Mouse (Mus musculus) v-Abl transformed pro-B cells (cell line): ENCODE data around the gene Nkd2.

Experiments
- in situ Hi-C, 2 experiments: fragments of 400-800 bp; cut with MboI; formaldehyde crosslinking; loops; one replicate each; pipeline ENCODE4 v1.15.1; 2025; ENCODE audit not compliant: unreplicated experiment in 2 of 2

Gene Nkd2

DNA sequence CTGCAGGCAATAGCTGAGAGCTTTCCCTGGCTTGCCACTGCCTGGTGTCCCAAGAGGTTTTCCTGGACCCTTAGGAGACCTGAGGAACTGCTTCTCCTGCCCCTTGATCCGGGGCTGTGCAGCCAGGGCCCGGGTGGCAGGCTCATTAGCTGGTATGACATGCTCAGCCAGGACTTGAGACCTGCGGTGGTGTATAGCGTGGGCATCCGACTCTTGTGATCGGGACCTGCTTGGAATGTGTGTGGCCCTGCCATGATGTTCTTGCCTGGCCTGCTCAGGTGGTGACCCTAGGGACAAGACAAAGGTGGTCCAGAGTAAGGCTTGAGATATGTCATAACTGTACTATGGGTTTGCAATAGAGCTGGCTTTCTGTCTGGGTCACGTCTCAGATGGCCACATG is 26.2 kb downstream of the Nkd2 start:
- in situ Hi-C loops = no loop called here

DNA sequence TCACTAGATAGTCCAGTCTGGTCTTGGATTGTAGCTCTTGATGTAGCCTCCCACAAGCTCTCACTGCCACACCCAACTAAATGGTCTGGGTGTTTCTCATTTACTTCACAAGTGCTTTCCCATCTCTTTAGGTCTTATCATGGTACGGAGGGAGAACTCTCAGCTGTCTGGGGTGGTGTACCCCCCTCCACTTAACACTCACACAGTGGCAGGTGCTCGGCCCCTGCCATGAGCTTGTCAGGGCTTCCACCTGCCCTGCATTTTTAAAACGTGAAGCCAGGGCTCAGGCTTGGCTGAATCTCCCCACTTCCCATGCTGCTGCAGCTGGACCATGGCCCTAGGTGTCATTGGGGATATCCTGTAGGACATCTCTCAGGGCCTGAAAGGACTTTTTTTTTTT is 28.5 kb downstream of the Nkd2 start:
- in situ Hi-C loops = no loop called here

DNA sequence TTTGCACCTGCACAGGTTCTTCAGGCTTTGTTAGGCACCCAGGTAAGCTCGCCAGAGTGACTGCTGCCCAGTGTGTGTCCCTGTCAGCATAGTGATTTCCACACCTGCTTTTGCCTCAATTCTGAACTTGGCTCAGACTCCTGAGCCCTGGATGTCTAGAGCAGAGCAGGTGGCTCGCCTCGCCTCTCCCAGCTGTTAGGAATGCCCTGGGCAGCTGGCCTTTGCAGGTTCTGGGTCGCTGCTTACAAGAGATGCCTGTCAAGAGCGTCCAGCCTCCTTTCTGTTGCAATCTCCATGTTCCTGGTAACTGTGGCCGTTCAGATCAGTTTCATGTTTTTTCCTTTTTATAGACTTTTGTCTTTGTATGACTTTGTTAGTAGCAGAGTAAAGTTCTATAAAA is 31.1 kb downstream of the Nkd2 start:
- in situ Hi-C loops = no loop called here

DNA sequence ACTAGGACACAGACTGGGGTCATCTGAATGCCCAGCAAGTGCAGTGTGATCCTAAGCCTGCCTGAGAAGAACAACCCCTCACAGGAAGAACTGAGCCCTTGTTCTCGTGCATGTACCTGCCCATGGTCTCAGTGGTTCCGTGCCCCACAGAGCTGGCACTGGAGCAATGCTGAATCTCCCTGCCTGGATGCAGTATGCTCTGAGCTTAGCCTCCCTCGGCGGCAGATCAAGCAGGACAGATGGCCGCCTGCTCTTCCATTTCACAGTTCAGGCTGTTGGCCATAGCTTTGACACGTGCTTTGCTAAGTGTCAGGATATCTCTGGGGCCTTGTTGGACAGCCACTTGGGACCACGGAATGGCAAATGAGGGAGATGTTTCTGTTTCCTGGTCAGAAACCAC is 33.2 kb downstream of the Nkd2 start:
- in situ Hi-C loops = no loop called here

DNA sequence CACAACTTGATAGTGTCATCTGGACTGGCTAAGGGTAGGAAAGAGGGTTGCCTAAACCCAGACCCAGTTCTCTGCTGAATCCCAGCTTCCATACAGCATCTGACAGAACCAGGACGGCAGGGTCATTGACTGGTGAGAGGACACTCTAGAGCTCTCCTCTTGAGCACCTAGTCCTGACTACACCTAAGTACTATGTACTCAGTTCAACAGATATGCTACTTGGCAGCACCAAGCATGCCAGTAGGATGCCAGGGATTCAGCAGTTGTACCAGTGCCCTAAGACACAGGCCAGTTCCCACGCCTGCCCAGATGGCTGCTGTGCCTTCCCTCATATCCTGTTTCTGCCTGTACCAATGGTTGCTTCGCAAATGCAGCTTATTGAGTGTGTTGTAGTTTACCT is 34.5 kb downstream of the Nkd2 start:
- in situ Hi-C loops = no loop called here

DNA sequence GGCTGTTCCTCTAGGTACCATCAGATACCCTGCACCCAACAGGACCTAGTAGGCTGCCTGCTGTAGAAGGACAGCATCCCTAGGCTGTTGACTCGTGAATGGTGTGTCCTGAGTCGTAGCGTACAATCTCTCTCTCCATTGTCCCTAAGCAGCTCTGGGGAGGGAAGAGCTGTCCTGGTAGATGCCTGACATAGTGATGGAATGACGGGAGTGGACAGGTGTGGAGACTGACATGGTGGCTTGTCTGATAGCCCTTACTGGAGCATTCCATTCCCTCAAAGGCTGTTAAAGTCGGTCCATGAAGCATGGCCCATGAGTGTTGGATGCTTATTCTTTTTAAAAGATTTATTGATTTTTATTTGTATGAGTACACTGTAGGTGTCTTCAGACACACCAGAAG is 42.5 kb downstream of the Nkd2 start:
- in situ Hi-C loops = no loop called here

DNA sequence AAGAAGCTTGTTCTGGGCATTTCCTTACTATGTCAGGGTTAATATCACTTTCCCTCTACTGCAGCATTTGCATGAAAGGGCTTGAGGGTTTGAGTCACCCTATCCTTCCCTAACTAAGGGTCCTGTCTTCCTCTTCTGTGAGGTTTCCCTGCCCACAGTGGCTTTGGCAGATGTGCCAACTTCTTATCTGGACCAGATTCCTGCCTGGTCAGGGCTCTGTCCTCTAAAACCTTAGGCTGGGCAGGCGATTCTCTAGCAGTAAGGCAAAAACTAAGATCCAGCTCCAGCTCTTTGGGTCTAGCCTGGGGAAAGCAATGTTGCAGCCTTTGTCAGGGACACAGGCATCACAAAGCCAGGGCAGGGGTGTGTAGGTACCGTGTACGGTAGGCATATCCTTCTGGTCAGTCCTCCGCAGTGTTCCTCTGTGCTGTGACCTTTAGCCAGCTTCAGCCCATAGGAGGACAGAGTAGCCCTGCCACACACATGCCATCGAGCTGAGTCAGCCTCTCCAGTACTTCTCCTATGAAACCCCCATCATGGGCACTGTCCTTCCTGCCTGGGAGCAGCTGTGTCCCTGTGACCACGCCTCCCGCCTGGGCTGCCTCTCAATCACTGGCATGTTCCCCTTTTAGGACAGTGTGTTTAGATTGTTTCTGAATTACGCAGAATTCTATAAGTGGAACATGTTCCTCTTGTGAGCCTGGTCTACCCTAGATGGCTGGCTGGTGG is 43.8 kb downstream of the Nkd2 start:
- in situ Hi-C loops = no loop called here

DNA sequence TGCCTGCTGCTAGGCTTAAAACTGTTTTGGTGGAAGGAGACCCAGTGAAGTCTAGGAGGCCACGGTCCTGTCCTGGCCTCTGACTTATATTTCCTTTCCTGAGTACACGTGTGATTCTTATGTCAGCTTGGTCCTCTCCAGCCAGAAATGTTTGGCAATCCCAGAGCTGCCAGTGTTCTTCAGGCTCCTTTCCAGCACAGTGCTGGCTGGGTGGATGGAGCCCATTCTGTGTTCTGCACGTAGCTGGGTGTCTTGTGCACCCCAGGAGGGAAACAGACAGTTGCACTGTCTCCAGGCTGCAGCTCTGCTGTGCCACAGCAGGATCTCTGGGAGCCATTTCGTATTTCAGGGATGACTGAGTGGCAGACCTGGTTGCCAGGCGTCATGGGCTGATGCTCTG is 48.3 kb downstream of the Nkd2 start:
- in situ Hi-C loops = no loop called here

DNA sequence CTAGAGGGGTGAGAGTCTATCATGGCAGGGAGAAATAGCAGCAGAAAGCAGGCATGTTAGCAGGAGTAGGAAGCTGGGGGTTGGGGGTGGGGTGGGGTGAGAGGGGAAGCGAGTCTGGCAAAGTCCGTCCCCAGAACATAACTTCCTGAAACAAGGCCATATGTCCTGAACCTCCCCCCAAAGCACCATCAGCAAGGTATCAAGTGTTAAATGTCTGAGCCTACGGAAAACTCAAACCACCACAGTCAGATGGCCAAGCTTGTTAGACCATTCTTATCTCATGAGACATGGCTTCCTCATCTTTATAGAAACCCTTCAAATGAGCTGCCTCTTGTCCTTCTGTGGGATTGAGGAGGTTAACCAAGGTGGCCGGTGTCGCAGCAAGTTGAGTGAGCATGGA is 54.3 kb downstream of the Nkd2 start:
- in situ Hi-C loops = no loop called here

DNA sequence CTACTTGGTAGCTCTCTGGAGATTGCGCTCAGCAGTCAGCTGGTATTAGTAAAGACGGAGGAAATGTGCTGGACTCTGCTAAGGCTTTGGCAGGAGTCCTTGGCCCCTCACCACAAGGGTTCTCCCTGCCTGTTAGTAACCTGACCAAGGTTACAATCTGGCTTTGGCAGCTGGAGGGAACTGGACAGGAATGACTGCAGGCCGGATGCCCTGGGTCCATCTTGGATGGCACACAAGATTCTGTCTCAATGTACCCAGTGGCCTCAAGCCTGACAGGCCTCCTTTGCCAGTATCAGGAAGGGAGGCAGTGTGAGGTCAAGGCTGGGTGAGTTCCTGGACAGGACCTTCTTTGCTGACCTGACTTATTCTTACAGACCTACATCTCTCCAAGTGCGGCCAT is 55.3 kb downstream of the Nkd2 start:
- in situ Hi-C loops = no loop called here

DNA sequence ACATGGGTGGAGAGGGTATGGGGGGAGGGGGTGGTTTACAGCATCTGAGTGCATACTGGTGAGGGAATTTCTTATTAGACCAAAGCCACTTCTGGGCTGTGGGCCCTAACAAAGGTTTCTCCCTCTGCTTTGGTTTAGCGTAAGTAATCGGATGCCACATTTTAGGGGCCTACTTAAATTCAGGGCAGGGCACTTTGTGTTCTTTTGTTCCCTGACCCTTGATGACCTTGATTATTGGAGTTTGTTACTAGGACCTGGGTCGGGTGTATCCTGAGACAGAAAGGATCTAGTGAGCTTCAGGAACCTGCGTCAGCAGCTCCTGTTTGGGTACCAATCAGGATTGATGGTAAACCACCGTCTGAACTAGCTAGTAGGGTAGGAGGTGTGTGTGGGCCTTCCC is 64.9 kb downstream of the Nkd2 start:
- in situ Hi-C loops = no loop called here

DNA sequence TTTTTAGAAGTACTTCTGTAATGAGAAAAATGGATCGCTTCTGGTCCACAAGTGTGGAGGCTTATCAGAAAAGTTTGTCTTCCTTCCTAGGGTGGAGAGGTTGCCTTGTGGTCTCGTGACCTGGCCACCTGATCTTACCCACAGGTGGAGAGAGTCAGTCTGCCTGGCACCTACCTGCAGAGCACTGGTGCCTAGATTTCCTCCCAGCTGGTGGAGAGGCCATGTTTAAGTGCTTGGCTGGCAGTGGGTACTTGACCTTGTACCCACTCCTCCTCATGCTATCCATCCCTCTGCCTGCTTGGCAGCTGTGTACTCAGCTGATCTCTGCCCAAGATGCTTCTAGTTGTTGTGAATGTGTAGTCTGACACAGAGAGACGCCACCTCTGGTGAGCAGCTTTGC is 69.9 kb downstream of the Nkd2 start:
- in situ Hi-C loops = no loop called here

DNA sequence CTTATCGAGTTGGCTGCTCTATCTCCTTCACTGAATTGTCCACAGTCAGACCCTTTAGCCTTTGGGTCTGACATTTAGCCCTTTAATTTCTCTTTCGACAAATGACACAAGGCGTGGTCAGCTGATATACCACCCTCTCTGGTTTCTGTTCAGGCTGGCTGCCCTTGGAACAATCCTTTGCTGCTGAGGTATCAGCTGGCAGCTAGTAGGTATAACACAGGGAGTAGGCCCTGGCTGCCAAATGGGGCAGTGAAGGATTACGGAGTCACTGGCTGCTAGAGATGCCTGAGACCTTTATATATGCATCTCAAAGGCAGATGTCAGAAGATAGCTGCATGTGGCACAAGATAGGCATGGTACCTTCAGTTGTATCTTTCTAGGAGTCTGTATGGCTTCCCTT is 71.6 kb downstream of the Nkd2 start:
- in situ Hi-C loops = no loop called here

DNA sequence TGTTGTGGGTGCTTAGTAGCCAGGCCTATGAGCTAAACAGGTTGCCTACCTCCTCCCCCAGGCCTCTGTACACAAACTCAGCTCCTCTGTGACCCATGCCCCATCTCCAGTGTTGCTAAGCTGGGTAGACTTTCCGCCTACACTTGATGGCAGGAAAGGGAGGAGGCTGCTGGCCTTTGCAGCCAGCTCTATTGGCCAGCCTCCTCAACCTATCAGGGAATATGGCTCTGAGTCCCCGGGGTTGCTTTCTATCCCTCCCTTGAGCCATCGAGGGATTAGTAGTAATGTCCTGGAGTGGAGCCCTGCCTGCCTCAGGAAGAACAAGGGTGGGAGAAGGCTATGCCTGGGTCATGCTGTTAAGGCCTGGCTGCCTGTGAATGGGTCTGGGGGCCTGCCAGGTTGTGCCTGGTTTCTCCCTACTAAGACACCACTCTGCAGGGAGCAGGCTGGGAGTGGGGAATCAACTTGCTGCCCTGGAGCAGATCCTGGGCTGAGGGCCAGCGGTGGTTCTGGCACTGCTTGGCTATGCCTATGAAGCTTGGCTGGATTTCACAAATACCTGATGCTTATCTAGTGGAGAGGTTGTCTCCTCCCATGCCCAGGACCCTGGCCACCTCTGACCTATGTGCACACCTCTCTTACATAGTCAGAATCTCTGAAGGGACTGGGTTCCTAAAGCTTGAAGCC is 73.8 kb downstream of the Nkd2 start:
- in situ Hi-C loops = no loop called here

DNA sequence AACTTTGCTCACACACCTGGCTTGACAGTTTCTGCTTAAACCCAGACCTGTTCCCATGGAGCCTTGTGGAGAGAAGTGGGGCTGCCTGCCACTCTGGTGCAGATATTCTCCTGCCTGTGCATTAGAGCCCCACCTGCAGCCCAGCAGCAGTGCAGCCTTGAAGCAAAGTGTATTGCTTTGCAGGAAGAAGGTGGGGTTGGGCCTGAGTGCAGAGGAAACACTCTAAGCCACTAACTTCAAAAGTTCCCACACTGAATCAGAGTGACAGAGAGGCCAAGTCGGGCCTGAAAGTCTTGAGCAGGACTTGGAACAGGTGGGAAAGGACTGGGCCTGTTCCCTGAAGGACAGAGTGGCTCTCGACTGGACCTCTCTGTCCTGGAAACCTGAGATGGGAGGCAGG is 74.8 kb downstream of the Nkd2 start:
- in situ Hi-C loops = no loop called here

DNA sequence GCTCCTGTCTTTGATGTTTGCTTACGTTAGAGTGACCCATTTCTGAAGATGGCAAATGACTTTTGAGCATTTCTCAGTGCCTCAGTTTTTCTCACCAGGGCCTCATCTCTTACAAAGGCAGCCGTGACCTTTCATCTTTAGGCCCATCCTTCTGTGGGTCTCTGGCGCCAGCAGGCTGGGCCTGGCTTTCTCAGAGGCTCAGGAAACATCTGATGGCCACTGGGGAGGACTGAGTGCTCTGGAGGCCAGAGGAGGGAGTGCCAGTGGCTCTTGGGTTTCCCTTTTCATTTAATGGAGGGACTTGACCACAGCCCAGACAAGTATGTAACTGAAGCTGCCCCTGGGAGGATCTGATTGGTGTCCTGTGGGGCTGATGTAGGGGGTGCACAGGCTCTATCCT is 76.3 kb downstream of the Nkd2 start:
- in situ Hi-C loops = no loop called here

DNA sequence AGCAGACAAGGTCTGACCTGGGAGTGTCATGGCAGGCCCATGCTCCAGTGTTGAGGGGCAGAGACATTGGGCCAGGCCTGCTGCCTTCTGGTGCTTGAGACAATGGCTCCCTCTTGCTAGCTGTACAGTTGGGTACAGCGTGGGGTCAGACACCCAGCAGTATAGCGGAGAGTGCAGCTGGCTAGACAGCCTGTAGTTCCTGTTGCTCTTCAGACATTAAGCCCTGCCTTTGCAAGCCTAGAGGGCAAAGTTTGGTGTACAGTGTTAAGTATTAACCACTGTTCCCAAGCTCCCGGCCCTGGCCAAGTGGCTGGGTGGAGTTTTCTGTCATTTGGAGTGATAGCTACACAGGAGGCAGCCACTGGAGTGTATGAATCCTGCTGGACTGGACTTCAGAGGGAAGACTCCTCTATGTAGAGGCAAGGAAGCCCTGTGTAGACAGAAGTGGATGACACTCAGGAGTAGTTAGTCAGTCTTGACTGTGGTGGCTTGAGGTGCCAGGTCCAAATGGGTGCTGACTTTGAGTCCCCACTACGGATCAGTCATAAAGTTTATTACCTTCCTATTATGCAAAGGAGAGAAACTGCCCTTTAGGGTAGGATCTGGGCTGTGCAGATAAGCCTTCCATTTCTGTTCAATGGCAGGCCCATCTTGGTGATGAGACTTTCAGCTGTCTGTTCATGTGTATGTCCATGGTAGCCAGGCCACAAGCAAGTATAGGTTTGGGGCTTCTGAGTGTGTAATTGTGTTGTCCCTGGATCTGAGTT is 77.3 kb downstream of the Nkd2 start:
- in situ Hi-C loops = loop anchor here (5.0 kb wide), 2 partner anchors 38 to 43 kb away; partner anchors contain the start of gene Slc12a7 (in 1 of the 2)
